Mouse (Mus musculus) urinary bladder, postnatal 4 days (tissue): Measurements from ENCODE around the gene Lrrfip1.

Source experiments
- DNase-seq, 2 experiments: peaks; one replicate each; pipeline ENCODE4 v3.0.0; 2021 to 2022; ENCODE audit warnings: low spot score in 2 of 2

The Lrrfip1 gene

DNA sequence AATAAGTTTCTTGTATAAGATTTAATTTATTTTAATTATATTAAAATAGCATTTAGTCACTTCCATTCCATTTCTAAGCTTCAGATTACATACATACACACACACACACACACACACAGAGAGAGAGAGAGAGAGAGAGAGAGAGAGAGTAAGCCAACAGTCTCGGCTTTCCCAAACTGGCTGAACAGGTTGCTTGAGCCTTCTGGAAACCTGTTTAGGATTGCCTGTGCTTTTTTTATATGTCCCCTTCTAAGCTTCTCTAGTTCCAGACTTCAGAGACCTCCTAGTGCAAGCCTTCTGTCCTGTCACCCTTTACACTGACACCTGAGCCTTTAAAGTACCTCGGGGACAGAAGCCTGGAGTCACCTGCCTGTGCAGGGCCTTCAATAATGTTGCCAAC is 87.1 kb downstream of the Lrrfip1 start:
- DNase-seq = no peak

GRCm38 (mm10) chr1:91086325-91086724 is 87.8 kb downstream of the Lrrfip1 start:
- DNase-seq = no peak

GRCm38 (mm10) chr1:91086748-91087147 is 88.2 kb downstream of the Lrrfip1 start:
- DNase-seq = no peak

- no peak for DNase-seq
Measured at GRCm38 (mm10) chr1:91088027-91088426, 89.5 kb downstream of the Lrrfip1 start.

GRCm38 (mm10) chr1:91088941-91089340 is 90.4 kb downstream of the Lrrfip1 start:
- DNase-seq = no peak

DNA sequence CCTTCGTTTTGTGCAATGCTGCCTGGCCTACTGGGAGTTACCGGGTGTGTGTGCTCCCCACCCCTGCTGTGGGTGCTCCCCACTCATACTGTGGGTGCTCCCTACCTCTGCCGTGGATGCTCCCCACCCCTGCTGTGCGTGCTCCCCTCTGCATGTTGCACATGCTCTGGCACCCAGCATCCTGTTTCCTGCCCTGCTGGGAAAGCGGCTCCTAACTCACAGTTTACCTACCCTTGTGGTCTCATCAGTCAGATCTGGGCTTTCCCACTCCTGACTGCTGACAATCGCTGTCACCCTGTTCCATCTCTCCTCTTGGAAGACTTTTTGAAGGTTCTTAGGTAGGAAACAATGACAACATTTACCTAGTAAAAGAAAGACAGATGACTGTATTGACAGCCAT is 91.9 kb downstream of the Lrrfip1 start:
- no peak for DNase-seq

- no peak for DNase-seq
Measured at GRCm38 (mm10) chr1:91092451-91092850, 93.9 kb downstream of the Lrrfip1 start.

DNA sequence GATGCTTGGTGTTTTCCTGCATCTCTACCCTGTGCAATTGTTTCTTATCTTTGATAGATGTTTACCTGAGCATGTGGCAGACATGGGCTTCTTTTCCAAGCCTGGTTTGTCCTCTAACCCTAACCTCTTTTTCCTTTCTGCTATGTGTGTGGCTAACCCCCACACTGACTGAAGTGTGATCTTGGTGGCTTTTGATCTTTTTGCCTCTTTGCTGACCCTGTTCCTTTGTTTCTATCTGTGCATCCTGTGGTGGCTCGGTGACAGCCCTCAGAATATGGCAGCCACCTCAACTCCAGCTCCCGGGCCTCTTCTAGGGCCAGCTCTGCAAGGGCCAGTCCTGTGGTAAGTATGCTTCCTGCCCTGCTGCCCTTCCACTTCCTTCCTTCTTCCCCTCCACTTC is 94.8 kb downstream of the Lrrfip1 start:
- no peak for DNase-seq

DNA sequence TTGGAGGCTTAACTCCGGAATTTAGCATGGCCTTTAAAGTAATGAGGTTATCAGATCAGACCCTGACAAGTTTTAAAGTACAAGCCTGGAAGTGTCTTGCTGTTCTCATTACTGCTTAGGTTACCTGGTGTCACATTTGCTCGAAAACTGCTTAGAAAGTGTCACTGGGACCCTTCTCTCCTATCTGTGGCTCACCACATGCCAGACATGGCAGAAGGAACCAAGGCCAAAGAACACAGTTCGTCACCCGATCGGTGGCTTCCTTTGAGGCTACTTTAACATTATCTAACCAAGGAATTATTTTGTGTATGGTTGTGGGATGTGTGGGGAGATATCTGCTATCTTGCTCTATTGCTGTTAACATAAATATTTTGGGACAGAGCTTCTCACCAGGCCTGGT is 95.5 kb downstream of the Lrrfip1 start:
- DNase-seq = no peak

- no peak for DNase-seq
Measured at GRCm38 (mm10) chr1:91095258-91095657, 96.7 kb downstream of the Lrrfip1 start.

GRCm38 (mm10) chr1:91095853-91096252 is 97.3 kb downstream of the Lrrfip1 start:
- no peak for DNase-seq

GRCm38 (mm10) chr1:91096490-91096889 is 98.0 kb downstream of the Lrrfip1 start:
- no peak for DNase-seq

DNA sequence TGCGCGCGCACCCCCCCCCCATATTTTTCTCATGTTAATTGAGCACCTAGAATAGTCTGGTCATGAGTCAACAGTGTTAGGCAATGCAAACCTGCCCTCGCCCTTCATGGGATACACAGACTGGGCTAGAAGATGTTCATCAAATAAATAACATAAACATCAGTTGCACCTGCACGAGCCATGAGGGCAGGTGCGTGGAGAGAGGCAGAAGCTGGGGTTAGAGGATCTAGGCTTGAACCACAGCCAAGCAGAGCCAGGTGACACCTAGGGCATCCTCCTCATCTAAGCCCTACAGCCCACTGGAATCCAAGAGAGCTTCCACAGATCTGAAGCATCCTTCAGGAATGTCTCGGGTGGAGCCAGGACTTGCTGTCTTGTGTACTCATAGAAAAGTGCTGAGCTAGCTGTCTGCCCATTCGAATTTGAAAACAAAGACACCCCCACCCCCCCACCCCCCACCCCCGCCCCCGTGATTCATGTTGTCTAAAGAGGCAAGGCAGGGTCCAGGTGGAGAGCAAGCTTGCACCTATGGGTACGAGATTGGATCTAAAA is 98.8 kb downstream of the Lrrfip1 start:
- DNase-seq = no peak

DNA sequence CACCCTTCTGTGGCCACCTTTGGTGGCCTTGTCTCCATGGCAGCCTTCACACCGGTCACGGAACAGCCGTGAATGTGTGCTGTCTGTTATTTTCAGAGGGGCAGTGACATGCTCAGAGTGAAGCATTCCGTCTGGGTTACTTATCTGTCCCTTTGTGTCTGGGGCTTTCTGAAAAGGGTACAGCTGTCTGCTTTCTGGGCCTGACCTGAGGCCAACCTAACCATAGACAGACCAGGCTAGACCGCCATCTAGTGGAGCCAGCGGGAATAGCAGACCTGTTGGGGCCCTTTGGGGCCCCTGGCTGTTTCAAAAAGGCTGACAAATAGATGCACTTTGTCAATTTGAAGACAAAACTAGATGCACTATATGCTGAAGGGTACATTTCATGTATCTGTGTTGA is 100.3 kb downstream of the Lrrfip1 start:
- DNase-seq = peak; percentile 65 to 77

- DNase-seq = no peak
Measured at GRCm38 (mm10) chr1:91101709-91102440, 103.3 kb downstream of the Lrrfip1 start.

DNA sequence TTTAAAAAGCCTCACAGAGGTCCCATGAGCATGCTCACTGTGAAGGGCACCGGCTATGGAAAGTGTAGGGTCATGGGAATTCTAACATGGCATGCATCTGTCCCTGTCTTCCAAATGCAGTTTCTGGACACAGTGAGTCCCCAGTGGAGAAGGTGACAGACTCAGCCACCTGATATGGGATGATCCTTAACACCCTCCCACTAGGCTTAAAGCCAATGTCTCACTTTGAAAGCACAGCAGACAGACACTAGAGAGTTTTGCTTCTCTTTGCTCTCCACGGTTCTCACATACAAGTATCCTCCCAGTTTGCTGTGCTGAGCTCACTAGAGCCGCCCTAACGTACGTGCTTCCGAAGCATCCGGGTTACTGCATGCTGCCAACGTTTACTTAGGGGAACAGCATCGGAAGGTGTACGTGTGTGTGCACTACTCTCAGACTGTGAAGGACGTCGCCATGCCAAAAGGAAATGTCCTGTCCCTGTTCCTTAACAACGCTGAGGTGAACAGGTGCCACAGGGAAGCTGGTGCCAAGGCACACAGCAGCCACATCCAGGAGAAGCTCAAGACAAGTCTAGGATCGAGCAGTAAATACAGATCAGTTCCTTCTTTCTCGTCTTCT is 104.9 kb downstream of the Lrrfip1 start:
- no peak for DNase-seq

DNA sequence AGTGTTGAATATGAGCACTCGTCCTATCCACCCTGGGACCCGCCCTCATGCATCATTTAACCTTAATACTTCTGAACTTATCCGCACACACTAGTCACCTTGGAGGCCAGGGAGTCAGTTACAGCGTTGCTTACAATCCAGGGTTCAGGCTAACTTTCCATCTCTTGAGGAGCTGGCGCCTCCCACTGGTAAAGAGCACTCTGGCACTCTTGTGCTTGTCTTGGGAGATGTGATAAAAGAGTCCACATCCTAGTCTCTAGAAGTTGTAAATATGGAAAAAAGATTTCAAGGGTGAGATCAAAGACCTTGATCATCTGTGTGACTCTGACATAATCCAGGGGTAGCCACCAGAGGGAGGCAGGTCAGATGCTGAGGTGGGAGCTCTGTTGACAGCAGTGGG is 109.0 kb downstream of the Lrrfip1 start:
- DNase-seq = no peak

DNA sequence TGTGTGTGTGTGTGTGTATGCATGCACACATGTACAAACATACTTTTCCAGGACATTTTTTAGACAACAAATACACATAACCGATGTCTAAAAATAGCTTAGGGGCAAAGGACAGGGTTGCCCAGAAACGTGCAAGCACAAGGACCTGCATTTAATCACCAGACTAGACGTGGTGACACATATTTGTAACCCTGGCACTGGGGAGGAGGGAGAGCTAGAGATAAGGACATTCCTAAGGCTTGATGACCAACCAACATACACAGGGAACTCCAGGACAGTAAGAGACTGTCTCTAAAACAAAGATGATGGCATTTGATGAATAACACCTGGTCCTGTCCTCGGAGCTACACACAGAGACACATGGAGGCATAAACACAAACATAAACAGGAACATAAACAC is 110.8 kb downstream of the Lrrfip1 start:
- no peak for DNase-seq

DNA sequence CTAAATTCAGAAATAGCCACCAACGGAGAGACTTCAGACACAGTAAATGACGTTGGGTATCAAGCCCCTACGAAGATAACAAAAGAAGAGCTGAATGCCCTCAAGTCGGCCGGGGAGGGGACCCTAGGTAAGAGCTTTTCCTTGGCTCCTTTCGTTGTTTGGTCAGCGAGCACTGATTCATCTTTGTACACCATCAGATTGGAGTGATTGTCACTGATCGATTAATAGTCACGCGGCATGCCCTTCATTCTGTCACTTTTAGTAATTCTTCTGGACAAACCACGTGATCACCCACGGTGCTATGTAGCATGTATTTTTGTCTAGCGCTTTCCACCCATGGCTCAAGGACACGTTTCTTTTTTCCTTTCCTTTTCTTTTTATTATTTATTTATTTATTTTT is 113.6 kb downstream of the Lrrfip1 start:
- DNase-seq = peak in 1 of 2 experiments; percentile 23

DNA sequence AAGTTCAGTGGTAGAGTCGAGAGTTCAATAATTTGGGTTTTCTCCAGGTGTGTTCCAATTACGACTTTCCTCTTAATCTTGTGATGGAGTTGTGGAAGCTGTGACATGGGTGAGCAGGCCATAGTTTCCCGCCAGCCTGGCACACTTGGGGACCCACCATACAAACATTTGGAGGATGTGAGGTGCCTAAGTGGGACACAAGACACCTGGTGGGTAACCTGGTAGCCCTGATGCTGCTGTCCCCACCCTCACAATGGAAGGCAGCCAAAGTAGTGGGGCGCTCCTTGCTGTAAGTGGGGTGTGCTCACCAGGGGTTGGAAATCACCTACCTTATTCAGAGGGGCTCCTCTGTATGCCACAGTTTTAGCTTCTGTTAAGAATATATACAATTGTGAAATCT is 114.1 kb downstream of the Lrrfip1 start:
- DNase-seq = peak in 1 of 2 experiments; percentile 55

DNA sequence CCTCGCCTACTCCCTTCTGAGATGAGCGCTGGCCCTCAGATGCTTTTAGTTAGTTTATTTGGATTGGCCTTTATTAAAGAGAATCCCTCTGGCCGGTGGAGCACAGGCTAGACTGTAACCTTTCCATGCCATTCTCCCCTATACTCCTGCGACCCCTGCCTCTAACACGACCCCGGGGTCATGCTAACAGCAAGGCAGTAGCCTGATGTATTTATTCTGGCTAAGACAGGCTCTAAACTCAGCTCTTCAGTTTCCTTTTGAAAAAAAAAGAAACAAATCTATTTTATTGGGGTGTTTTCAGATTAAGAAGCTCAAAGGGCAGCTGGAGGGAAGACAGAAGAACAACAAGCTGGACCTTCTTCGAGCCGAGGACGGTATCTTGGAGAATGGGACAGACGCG is 123.6 kb downstream of the Lrrfip1 start:
- no peak for DNase-seq

GRCm38 (mm10) chr1:91123004-91123403 is 124.5 kb downstream of the Lrrfip1 start:
- no peak for DNase-seq

DNA sequence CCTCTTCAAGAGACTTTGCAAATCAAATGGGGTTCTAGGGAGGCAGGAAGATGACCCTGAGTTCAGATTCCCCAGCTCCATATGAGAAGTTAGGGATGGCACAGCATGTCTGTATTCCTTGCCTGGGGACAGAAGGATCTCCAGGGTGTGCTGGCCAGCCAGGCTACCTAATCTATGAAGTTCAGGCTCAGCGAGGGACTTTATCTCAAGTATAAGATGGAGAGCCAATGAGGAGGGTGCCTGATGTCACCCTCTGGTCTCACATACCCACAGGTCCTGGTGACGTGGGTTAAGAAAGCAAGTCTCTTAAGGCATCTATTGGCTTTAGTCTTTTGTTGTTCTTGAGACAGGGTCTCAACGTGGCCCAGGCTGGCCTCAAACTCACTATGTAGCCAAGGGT is 124.9 kb downstream of the Lrrfip1 start:
- no peak for DNase-seq
